Mouse (Mus musculus) induced T-regulatory cell, adult 2 months (primary cell): ENCODE measurements around the gene Fabp6.

Experiments used
- DNase-seq: peaks from one replicate; pipeline ENCODE4 v3.0.0-alpha.2; 2012; ENCODE audit warnings: low read depth

Fabp6 gene

DNA sequence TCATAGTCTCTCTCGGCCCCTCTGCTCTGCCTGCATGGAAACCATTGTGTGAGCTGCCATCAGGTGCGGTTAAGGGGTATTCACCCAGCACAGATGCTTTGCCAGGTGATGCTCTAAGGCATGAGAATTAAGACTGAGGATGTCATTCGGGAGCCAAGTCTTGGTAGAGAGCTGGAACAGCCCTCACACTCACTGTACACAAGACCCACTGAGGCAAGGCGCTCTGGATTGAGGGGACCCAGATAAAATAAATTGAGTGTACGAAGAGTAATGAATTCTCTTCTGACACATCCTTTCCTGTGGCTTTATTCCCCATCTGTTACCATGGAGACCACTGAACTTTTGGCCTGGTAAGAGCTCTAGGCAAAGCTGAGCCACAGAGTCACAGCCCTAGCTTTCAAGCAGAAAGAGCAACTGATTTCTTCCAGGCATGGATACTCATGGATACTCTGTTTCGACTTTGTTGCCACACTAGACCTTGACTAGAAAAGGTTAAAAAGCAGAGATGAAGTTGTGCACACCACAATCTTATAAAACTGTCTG lies 11.7 kb downstream of the Fabp6 start:
- DNase-seq = no peak

DNA sequence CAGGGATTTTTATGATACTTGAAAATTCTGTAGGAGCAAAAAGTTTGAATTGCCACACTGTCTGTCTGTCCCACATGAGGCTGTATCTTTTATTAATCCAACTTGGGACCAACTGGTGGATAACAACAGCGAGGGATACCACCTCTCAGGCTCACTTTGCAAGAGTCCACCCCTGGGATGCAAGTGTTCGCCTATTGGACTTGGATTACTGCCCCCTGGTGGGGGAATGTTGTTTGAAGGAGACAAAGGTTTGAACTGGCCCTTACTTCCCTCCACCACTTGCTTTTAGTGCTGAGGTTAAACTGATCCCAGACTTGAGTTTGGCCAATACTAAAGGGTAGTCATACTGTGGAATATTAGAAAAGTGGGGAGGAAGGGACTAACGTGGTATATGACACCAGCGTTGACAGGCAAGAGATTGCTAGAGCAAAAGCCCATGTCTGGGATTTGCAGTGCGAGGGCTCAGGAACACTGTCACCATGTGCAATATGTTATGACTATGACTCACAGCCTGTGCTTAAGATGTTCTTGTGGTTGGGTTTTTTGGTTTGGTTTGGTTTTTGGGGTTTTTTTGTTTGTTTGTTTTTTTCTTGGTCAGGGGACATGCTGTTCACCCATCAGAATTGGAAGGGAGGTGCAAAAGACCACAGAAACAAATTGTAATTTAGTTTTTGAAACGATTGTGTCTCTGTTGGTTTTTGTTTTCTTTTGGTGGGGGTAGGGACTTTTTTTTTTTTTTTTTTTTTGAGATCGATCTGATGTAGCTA lies 14.8 kb downstream of the Fabp6 start, which contains the start of gene 4933415A04Rik:
Gene 4933415A04Rik, plus strand, starts transcription at position 717 of the 767 bp plus-strand sequence.
- DNase-seq = peak; percentile 61

DNA sequence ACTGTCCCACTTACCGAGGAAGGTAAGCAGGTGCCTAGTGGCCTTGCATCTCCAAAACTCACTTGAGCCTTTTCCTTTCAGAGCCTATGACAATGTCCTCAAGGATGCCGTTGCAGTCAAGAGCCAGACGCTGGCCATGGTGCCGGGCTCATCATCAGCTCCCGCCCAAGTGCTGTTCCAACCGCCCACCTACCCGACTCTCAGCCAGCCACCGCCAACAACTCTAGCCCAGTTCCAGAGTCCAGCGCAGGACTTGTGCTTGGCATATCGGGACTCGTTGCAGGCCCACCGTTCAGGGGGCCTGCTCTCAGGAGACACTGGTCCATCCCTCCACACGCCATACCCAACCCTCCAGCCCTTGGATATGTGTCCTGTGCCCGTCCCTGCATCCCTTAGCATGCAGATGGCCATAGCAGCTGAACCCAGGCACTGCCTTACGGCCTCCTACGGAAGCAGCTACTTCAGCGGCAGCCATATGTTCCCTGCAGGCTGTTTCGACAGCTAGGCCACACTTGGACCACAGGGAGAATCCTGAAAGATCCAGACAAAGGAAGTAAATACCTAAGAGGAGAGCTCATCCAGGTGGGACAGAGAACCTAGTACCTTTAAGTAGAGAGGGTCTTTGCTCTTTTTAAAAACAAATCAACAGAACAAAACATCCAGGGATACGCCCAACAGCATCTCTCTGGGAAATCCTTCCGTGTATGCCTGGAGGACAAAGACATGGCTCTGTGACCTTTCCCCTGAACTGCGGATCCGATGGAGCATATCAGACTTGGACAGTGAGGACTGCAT lies 15.9 kb downstream of the Fabp6 start:
- DNase-seq = no peak

DNA sequence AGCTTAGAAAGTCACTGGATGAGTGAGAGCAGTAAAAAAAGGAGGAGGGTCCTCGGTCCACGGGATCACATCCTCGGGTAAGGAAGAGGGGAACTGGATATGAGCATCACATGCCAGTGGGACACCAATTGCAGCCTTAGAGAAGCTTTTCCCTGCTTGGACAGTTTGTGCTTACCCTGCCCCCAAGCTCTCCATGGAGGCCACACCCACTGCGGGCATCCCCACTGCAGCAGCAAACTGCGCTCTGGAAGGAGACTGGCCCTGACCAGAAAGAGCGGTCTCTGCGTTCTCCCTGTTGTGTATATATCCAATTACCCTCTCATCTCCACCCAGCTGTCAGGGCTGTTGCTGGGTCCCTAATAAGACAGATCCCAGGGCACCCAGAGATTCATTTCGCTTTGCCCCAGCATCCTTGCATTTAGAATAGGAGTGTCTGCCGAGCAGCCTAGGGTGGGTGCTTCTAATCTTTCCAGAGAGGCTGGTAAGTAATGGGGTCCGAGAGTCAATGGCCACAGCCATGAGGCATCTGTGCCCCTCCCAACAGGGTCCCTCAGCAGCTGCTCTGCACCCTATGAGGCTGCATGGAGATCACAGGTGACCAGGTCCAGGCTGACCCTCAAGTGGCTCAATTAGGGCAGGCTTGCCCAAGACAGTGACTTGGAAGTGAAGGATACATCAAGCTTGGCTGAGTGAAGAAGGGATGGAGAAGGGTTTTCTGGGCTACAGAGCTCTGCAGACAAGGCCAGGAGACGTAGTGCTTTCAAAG lies 23.4 kb downstream of the Fabp6 start:
- no peak for DNase-seq

DNA sequence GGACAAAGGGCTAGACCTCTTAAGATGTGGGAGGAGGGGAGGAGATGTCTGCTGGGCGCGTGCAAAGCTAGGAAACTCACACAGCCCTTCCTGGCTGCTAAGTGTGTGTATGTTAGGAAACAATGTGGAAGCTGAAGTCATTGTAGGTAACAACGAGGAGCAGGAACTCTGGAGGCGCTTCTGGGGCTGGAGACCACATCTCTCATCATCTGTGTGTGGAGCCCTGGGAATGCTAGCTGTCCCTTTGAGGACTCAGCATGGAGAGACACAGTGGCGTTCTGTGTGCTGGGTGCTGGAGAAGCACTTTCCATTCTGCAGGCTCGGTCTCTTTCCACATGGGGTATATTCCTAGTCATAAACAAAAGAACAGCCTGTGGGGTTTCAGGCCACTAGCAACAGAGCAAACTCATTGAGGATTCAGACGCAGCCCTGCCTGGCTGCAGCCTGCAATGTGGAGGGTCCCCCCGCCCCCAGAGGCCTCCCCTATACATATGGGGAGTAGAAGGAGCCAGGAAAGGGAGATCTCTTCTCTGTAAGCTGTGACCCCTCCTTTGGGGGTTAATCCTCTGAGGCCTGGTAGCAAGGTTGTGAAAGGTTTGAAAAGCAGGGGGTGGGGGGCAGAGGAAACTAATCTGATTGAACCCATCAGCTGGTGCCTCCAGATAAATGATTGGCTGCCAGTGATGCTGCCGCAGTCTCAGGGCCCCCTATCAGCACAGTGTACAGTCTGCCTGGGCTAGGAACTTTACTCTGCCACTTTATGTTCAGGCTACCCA lies 25.8 kb downstream of the Fabp6 start:
- no peak for DNase-seq

DNA sequence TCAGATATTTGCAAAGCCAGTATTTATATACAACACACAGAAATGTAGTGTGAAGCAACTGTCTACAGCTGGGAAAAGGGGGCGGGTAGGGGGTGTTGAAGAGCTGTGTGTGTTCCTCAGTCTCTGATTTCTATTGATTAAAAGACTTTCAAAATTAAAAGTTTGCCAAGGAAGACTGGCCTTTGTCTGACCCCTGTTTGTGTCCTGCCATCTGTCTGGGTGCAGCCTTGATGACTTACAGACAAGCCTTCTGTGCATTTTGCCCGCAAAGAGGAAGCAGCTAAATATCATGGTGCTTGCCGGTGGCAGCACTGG lies 26.3 kb downstream of the Fabp6 start:
- no peak for DNase-seq

DNA sequence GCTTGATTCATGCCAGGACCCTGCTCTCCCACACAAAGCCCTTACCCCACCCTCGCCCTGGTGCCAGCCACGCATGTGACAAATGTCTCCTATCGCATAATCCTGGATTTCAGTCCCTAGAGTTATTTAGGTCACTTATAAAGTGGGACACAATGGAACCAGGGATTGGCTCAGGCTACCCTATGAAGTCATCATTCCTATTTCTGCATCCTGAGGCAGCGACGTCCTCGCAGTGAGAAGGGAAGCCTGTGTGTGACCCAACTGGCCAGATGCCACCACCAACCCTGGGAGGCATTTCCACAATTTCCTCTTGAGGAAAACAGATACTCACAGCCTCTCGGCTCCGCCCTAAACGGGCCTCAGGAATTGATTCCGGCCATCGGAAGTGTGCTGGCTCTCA lies 31.7 kb downstream of the Fabp6 start:
- no peak for DNase-seq

DNA sequence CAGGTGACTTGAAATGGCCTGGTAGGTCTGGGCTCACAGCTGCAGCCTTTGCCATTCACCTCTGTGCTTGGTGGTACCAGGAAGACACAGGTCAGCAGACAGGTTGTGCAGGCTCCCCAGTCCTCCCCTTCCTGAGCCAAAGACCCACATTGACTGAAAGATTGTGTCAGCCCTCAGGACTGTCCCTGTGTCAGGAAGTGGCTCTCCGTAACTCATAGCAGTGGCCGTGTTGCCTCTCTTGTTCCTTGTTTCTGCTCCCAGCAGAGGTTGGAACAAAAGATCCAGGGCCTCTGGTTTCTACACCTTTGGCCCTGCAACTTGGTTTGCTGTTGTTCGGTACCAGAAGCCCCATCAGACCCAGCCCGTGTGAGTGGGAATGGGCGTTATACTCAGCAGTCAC lies 32.2 kb downstream of the Fabp6 start:
- no peak for DNase-seq

DNA sequence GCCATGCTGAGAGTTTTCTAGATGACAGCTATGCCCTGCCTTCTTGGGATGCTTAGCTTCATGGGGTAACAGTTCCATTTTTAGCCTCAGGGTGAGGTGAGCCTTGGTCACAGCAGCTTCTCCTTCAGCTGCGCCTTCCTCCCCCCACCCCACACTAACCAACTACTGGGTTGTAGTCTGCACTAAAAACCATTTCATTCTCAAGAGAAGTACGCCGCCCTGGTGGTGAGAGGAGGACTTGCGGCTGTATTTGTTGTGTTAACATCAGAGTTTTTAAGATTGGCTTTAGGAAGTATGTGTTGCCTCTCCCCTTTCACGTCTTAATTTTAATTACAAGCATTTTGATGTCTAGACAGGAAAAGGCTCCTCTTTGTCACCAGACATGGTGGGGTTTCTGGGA lies 33.1 kb downstream of the Fabp6 start:
- DNase-seq = peak; percentile 53

DNA sequence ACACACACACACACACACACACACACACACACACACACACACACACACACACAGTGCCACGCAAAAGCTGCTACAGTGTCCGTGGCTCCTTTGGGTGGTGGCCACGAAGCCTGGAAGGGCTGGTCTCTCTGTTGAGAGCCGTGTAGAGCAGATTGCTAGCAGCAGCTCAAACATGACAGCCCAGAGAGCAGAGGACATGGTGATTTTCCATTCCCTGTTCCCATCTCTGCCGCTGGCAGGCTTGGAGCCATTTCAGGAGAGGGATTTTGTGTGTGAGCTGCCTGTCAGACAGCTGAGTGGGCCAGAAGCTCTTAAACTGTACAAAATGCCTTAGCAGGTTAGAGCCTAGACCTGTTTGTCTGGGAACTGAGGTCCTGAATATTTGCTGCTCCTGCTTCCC lies 34.6 kb downstream of the Fabp6 start:
- no peak for DNase-seq

DNA sequence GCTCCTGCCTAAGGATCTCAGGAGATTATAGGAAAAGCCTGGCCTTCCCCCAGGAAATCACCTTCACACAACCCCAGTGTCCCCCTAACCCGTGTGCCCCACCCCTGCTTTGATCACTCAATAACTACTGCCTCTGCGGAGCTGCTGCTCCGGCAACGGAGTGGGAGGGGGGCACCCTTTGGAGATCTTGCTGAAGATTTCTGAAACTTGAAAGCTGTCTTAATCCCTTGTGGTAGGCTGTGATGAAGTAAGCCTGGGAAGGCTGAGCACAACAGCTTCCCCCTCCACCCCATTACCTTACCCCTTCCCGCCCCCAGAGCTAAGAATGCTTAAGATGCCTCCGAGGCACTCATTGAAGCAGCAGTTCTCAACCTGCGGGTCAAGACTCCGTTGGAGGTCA lies 35.5 kb downstream of the Fabp6 start:
- DNase-seq = no peak

DNA sequence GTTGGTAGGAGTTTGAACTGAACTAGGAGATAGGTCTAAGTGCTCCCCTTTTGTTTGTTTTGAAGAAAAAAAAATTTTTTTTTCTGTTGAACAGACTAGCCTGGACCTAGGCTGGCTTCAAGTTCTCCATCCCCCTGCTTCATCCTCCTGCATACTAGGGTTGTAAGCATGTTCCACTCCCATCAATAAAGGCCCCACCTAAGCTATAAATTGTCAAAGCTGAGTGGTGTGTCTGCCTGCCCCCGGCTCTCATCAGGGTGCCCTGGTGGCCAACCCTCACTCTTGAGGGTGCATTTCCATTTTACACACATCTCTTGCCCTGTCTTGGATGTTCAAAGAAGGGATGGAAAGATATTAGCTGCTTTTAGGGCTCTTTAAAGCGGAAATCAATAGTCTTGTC lies 35.9 kb downstream of the Fabp6 start:
- DNase-seq = no peak

DNA sequence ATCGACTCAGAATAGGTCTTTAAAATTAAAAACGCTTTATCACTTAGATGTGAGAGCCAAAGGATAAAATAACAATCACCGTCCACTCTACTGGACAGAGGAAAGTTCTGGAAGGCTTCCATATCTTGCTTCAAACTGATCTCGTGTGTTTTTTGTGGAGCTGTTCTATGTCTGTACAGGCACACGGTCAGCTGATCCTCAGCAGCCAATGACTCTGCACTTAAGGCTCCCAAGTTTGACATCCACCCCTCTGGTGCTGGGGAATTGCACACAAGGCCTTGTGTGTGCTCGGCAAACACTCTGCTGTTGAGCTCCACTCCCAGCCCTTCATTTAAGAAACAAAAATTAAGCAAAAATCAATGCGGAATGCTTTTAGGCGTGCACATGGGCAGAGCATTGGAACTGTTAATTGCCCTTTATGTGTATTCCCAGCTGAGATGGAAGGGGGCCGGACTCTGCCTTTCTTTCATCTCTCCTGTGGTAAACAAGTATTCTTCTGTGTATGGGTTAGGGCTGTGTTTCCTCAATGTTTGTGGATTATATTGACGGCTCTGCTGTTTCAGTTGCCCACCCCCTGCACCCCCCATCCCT lies 37.6 kb downstream of the Fabp6 start:
- no peak for DNase-seq

DNA sequence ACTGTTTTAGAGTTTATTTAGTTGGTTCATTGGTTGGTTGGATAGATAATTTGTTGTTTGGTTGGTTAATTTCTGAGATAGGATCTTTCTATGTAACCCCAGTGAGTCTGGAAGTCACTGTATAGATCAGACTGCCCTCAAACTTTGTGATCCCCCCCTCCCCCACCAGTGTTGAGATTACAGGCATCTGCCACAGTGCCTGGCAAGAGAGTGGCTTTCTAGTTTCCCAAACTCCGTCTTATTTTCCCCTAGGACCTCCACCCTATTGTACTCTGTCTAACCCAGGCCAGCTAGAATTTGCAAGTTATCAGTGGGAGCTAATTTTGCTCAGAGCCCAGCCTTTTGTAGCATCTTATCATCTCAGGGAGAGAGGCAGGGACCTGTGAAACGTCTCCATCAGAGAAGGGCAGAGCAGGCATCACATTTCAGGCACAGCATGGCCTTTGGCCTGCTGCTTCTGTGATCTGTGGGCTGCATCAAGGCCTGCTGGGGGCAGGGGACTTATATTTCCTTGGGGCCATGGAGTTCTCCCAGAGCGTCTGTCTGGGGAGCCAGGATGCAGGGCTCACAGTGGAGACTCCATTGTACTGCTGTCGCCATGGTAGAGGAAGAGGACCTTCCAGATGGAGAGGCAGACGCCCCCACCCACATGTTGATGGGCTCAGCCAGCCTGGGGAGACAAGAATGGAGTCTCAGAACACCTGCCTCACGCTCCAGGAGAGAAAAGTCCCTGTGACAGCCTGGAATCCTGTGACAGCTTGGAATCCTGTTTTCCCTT lies 41.6 kb downstream of the Fabp6 start:
- DNase-seq = no peak

DNA sequence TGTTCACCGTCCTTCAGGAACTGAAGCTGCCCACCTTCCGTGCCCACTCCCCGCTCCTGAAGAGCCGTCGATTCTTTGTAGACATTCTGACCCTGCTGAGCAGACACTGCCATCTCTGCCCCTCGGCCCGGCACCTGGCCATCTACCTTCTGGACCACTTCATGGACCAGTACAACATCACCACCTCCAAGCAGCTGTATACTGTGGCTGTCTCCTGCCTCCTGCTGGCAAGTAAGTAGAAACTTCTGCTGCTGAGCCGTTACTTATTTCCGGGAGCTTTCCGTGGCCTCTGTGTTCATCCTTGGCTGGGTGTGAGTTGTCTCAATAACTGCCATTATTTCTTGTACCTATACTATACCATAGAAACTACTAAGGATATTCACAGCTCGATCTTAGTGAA lies 44.8 kb downstream of the Fabp6 start:
- no peak for DNase-seq

DNA sequence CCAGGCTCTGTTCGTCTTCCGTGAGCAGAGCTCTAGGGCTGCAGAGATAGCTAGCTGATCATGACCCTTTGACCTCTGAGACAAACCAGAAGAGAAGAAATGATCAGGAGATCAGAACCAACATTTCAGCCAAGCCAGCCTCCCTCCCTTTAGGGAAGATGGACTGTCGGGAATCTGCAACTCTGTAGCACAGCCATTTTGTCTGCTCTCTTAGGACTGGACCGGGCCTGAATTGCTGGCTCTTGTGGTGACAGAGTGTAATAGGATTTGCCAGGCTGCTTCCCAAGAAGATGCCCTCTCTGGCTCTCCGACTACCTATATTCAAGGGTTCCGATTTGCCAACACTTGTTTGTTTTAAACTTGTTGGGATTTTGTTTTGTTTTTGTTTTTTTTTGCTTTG lies 48.7 kb downstream of the Fabp6 start:
- DNase-seq = no peak

DNA sequence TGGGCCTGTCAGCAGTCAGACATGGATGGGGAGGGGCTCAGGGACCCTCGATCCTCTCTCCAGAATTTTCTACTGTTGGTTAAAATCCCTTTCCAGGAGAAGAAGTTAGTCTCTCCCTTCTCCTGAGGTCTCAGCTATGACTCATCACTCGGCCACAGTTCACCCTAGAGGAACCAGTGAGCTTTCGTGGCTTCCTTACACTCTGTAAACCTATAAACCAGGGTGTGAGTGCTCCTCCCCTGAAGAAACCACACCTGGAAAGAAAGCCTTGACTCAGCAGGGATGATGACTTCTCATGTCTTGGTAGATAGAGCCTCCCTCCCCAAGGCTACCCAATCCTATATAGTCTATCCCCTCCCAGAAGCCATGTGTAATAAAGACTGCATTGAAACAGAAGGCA lies 49.6 kb downstream of the Fabp6 start:
- DNase-seq = no peak

DNA sequence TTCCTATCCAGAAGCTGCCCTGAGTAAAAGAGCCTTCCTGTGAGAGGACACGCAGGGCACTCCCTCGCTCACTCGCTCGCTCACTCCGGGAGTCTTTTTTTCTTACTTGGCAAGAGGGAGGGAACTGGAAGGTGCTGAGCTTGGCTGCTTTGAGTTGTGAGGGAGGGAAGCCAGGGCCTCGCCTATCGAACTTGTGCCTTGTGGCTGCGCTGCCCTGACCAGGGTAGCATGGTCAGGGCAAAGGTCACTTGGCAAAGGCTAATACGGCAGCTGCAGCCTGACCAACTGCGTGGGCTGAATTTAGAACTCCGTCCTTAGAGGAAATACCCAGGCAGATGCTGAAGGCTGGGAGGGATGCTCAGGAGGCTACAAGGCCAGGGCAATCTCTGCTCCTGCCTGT lies 51.6 kb downstream of the Fabp6 start:
- no peak for DNase-seq

DNA sequence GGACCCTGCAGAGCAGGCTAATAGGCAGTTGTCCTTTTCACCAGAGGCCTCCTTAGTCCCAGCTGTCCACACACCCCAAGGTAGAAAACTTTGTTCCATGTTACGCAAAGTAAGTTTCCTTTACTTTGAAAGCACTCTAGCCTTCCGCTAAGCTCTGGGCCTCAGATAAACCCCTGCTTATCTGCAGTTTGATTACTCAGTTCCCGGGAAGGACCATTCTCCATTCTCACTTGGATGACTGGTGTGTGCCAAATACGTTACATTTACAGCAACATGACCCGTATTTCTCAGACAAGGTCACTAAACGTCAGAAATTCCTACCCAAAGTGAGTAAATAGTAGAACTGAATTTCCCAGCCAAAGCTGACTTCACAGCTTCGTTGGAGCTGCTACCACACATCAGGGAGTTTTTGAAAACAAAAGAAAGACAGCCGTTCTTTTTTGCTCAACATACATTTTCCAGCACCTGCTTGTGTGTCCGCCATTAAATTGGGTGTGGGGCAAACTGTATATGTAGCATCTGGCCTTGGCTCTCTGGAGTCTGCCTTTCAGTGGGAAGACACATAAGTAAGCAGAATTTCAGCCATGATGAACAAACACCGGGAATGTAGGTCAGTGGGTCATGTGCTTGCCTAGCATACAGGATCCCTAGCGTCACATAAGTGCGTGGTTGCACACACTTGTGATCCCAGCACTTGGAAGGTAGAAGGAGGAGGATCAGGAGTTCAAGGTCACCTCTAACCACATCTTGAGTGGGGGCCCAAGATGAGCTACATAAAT lies 52.5 kb downstream of the Fabp6 start:
- no peak for DNase-seq

DNA sequence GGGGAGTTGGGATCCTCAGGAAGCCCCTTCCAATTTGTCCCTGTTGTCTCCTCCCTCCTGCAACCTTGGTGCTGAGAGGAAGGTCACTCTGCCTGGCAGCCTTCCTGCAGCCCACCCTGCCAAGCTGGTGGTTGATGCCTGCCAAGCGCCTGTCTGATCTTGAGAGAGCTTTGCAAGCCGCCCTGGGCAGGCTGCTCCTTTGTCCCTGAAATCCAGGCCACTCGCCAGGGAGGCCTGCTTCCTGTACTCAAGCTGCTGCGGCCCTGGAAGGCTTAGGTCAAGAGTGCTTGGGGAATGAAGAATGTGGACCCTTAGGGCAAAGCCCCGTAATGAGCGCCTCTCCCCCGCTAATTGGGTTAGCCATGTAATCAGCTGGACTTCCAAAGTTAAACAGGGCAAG lies 53.2 kb downstream of the Fabp6 start:
- DNase-seq = no peak
